Mouse (Mus musculus) neural tube, embryonic 15.5 days (tissue): ENCODE measurements around the gene Vdac1. TPM values are rescaled to one million over a fixed set of nuclear protein-coding genes. Genes with fewer than 3 reads are reported as not detected.
"Not testable (repeated sequence)": the region's sequence is repeated elsewhere in the genome, so short reads cannot be mapped to it uniquely, and the experiment has no call there.

Source experiments
- ATAC-seq: fragments of 200-750 bp; cut with Nextera tagmentation; 2 replicates; pipeline ENCODE4 v1.8.0; 2017; ENCODE audit warnings: mild to moderate bottlenecking, moderate TSS enrichment, moderate library complexity; ENCODE audit not compliant: low FRiP score
- H3K27ac ChIP-seq: fragments of 300-500 bp; sonication (generic); replicated peaks from 2 replicates; pipeline ENCODE4 v1.5.1; 2015; ENCODE audit warnings: mild to moderate bottlenecking, inconsistent platforms
- H3K27me3 ChIP-seq: fragments of 300-500 bp; sonication (generic); replicated peaks from 2 replicates; pipeline ENCODE4 v1.6.1; 2015; ENCODE audit warnings: inconsistent platforms
- H3K36me3 ChIP-seq: fragments of 300-500 bp; sonication (generic); 2 replicates; pipeline ENCODE4 v1.6.1; 2015; ENCODE audit warnings: inconsistent platforms
- H3K4me1 ChIP-seq: fragments of 300-500 bp; sonication (generic); 2 replicates; pipeline ENCODE4 v1.6.1; 2015; ENCODE audit warnings: inconsistent platforms
- H3K4me2 ChIP-seq: fragments of 300-500 bp; sonication (generic); 2 replicates; pipeline ENCODE4 v1.6.1; 2015; ENCODE audit warnings: inconsistent platforms, mild to moderate bottlenecking, moderate library complexity
- H3K4me3 ChIP-seq: fragments of 300-500 bp; sonication (generic); replicated peaks from 2 replicates; pipeline ENCODE4 v1.5.1; 2015; ENCODE audit warnings: mild to moderate bottlenecking, inconsistent platforms
- H3K9ac ChIP-seq: fragments of 300-500 bp; sonication (generic); replicated peaks from 2 replicates; pipeline ENCODE4 v1.6.1; 2015; ENCODE audit warnings: mild to moderate bottlenecking, inconsistent platforms
- H3K9me3 ChIP-seq: fragments of 300-500 bp; sonication (generic); replicated peaks from 2 replicates; pipeline ENCODE4 v1.6.1; 2016; ENCODE audit warnings: inconsistent platforms
- whole genome bisulfite sequencing: fragments of 180-500 bp; shearing (Covaris S2); methylation state at CpG from one replicate; pipeline ENCODE4 v1.1.7; 2015; ENCODE audit warnings: mixed read lengths; 5-methylcytosine and 5-hydroxymethylcytosine counted together
- polyA plus RNA-seq: library from polyadenylated mRNA; unstranded; fragments of >200 nt; fragmentation: Nextera tagmentation; extraction: Ambion mirVana; gene quantifications from 2 replicates; pipeline ENCODE4 v1.2.1, GENCODE M21; 2015

The Vdac1 gene
- polyA plus RNA-seq, 1 experiment from 2014 or later = 402 TPM

DNA sequence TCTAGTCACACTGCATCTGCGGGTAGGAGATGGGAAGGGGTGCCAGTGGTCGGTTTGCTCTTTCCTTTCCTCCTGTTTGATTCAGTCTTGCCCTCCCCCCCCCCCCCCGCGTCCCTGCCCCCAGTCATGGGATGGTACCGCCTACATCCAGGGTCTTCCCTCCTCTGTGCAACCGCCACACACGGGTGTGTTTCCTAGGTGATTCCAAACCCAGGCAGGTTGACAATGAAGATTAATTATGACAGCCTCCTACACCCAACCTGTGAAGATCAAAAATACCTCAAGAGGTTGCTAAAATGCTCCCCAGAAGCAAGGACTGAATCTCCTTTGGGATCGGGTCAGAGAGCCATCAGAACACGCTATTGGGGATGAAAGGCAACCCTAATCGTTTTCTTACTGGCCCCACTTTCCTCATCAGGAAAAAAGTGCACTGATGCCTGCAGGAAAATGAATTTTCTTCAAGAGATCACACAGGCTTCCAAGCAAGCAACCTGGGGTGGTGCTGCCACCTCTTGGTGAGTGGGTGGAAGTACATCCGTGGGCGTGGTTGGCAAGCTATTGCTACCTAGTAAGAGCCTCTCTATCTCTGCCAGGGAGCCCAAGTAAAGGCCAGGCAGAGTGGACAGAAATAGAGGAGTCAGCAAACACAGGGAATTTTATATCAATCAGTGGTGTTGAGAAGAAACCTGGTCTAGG lies 14.6 kb upstream of the Vdac1 start:
- WGBS = 16% methylated on average over 10 of the region's 12 CpGs
- H3K4me1 ChIP-seq = peaks cover 17% of the 10 kb centered on the region
- ATAC-seq = peak; percentile 70
- H3K9ac ChIP-seq = no peak overlapping the region
- H3K4me3 ChIP-seq = peak overlapping the region; percentile 26
- no peaks in the 10 kb centered on the region for H3K36me3 ChIP-seq
- peak overlapping the region; percentile 64 for H3K27ac ChIP-seq
- no peaks in the 10 kb centered on the region for H3K9me3 ChIP-seq
- no peaks in the 10 kb centered on the region for H3K27me3 ChIP-seq
- H3K4me2 ChIP-seq = peak overlapping the region; percentile 51

DNA sequence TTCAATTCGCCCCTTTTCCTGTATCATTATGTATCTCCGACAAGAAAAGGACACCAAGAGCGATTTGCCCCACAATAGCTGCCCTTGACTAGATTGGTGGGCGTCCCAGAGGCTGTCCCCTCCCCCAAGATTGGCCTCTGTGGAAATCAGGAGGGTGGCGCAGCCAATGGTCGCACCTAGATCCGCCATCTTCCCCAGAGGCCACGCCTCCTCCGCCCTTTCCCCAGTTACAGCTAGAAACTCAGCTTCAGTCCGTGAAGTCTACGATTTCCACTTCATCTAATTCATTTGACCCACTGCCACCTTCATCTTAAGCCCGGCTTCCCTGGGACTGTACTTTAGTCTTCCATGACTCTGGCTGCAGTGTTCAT lies 14.0 kb upstream of the Vdac1 start:
- peak overlapping the region; percentile 26 for H3K4me3 ChIP-seq
- no peaks in the 10 kb centered on the region for H3K9me3 ChIP-seq
- peak; percentile 87 for ATAC-seq
- peak overlapping the region; percentile 64 for H3K27ac ChIP-seq
- peaks cover 15% of the 10 kb centered on the region for H3K4me1 ChIP-seq
- H3K36me3 ChIP-seq = no peaks in the 10 kb centered on the region
- no peak overlapping the region for H3K9ac ChIP-seq
- peak overlapping the region; percentile 51 for H3K4me2 ChIP-seq
- WGBS = 7% methylated on average over 12 of the region's 12 CpGs
- no peaks in the 10 kb centered on the region for H3K27me3 ChIP-seq

DNA sequence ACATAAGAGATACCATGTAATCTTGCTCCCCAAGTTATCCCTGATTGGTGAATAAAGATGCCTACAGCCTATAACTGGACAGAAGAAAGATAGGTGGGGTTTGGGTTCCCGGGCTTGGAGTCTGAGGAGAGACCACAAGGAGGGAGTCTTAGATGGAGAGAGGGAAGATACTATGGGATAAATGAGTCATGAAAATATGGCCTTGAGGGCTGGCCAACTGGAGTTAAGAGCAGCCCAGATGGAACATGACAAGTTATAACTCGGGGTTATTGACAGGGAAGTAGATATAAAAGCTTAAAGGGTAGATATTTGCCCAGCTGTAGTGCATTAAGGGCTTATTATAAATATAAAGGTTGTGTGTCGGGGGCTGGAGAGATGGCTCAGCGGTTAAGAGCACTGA lies 12.5 kb upstream of the Vdac1 start:
- no peaks in the 10 kb centered on the region for H3K27me3 ChIP-seq
- no peaks in the 10 kb centered on the region for H3K36me3 ChIP-seq
- ATAC-seq = no peak
- H3K4me2 ChIP-seq = no peak overlapping the region
- no peak overlapping the region for H3K27ac ChIP-seq
- no peak overlapping the region for H3K4me3 ChIP-seq
- WGBS = 89% methylated on average over 4 of the region's 4 CpGs
- H3K9me3 ChIP-seq = no peaks in the 10 kb centered on the region
- peaks cover 15% of the 10 kb centered on the region for H3K4me1 ChIP-seq
- H3K9ac ChIP-seq = no peak overlapping the region

DNA sequence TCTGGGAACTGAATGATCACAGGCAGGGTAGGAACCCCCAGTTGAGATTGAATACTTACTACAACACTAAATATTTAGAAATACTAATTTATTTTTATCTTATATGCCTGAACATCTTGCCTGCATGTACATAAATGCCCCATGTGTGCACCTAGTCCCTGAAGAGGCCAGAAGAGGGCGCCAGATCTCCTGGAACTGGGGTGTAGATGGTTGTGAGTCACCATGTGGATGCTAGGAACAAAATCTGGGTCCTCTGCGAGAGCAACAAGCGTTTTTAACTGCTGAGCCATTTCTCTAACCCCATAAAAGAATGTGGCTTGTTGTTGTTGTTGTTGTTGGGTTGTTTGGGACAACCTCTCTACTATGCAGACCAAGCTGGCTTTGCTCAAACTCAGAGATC lies 11.9 kb upstream of the Vdac1 start:
- no peak for ATAC-seq
- WGBS = 74% methylated on average over 3 of the region's 3 CpGs
- H3K27me3 ChIP-seq = no peaks in the 10 kb centered on the region

DNA sequence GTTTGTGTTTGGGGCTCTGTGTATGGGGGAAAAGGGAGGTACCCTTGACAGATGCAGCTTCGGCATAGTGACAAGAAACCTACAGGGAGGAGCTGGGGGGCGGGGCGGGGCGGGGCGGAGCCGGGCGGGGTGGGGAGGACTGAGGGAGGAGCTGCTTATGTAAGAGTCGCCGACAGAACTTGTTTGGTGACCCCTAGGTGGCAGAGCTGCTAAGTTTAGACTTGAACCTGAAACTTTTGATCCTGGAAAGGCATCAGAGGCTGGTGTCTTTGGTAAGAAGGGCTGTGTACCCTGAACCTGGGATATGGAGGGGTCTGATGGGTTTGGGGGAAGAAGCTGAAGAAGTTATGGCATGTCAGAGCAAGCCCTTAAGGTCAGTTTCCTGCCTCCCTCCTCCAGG lies 9.7 kb upstream of the Vdac1 start:
- H3K4me3 ChIP-seq = no peak overlapping the region
- H3K36me3 ChIP-seq = no peaks in the 10 kb centered on the region
- 2% methylated on average over 9 of the region's 9 CpGs for WGBS
- H3K27me3 ChIP-seq = no peaks in the 10 kb centered on the region
- no peak overlapping the region for H3K27ac ChIP-seq
- H3K4me2 ChIP-seq = no peak overlapping the region
- no peaks in the 10 kb centered on the region for H3K9me3 ChIP-seq
- peaks cover 10% of the 10 kb centered on the region for H3K4me1 ChIP-seq
- no peak overlapping the region for H3K9ac ChIP-seq
- ATAC-seq = no peak

More for the DNA sequence above, 11.9 kb upstream of the Vdac1 start:
- H3K9ac ChIP-seq = no peak overlapping the region
- H3K4me1 ChIP-seq = peaks cover 15% of the 10 kb centered on the region
- H3K36me3 ChIP-seq = no peaks in the 10 kb centered on the region
- H3K4me3 ChIP-seq = no peak overlapping the region
- H3K27ac ChIP-seq = no peak overlapping the region
- no peak overlapping the region for H3K4me2 ChIP-seq
- H3K9me3 ChIP-seq = no peaks in the 10 kb centered on the region

DNA sequence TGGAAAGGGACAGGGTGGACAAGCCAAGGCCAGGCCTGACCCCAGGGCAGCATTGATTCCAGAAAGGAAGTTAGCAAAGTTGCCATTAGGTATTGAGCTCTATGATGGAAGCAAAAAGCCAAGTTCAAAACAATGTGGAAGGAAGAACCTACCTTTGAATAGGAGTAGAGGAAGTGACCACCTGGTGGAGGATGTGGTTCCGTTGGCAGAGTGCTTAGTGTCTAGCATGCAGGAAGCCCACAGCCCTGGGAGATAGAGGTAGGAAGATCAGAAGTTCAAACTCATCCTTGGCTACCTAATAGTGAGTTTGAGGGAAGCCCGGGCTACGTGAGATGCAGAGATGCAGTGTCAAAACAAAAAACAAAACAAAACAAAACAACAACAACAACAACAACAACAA lies 8.4 kb upstream of the Vdac1 start:
- Histone ChIP-seq H3K4me3 (no peak overlapping the region), H3K27ac (no peak overlapping the region), H3K9ac (no peak overlapping the region), H3K36me3 (no peaks in the 10 kb centered on the region), H3K27me3 (no peaks in the 10 kb centered on the region), H3K4me1 (no peaks in the 10 kb centered on the region), H3K9me3 (no peaks in the 10 kb centered on the region), H3K4me2 (no peak overlapping the region)
- no peak for ATAC-seq
- WGBS = 93% methylated on average over 3 of the region's 3 CpGs

DNA sequence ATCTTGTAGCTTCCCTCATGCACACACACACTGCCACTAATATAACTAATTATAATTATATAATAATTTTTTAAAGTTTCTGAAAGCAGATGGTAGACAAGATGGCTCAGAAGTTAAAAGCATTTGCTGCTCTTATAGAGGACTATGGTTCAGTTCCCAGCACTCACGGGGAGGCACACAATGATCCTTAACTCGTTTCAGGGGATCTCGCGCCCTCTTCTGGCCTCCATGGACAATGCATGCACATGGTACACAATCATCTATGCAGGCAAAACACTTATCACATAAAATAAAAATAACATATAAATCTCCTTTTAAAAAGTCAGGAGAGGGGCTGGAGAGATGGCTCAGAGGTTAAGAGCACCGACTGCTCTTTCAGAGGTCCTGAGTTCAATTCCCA lies 6.0 kb upstream of the Vdac1 start:
- Histone ChIP-seq H3K4me1 (peaks cover 2% of the 10 kb centered on the region), H3K4me2 (no peak overlapping the region), H3K9me3 (no peaks in the 10 kb centered on the region), H3K36me3 (no peaks in the 10 kb centered on the region), H3K27ac (no peak overlapping the region), H3K27me3 (no peaks in the 10 kb centered on the region), H3K4me3 (no peak overlapping the region), H3K9ac (no peak overlapping the region)
- no peak for ATAC-seq
- 84% methylated on average over 5 of the region's 5 CpGs for WGBS

DNA sequence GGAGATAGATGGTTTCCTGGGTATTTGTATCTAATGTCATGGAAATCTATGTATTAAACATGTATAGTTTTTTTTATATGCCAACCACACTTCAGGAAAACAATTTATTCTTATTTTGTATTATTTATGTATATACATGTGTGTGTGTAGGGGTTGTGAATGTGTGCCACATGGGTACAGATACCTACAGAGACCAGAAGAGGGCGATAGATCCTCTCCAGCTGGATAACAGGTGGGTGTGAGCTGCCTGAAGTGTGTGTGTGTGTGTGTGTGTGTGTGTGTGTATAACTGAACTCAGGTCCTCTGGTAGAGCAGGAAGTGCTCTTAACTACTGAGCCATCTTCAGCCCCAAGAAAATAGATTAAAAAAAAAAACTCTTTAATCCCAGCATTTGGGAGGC lies 5.1 kb upstream of the Vdac1 start:
- WGBS = 86% methylated on average over 1 of the region's 1 CpGs
- no peak for ATAC-seq
- Histone ChIP-seq H3K4me1 (peaks cover 9% of the 10 kb centered on the region), H3K27ac (no peak overlapping the region), H3K4me3 (no peak overlapping the region), H3K36me3 (no peaks in the 10 kb centered on the region), H3K9me3 (no peaks in the 10 kb centered on the region), H3K4me2 (no peak overlapping the region), H3K9ac (no peak overlapping the region), H3K27me3 (no peaks in the 10 kb centered on the region)

DNA sequence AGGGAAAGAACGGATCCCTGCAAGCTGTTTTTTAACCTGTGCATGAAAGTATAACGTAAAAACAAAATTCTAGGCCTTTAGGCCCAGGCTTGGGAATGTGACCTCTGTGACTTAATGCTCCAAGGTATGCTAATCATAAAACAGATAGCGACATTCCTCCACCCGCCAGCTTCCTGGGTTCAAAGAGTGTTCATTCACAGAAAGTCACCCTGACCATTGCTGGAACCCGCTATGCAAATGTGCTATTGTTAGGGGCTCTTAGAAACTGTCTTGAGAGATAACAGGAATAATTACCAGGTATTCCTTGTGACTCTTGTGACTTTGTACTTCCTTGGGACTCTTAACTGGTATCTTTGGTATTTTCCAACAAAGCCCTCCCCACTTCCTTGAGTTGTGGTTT lies 3.6 kb upstream of the Vdac1 start:
- not testable (repeated sequence) for H3K27me3 ChIP-seq, H3K9ac ChIP-seq, H3K4me3 ChIP-seq, H3K36me3 ChIP-seq, H3K4me2 ChIP-seq, H3K27ac ChIP-seq, ATAC-seq, H3K9me3 ChIP-seq
- 87% methylated on average over 5 of the region's 5 CpGs for WGBS
- H3K4me1 ChIP-seq = peaks cover 15% of the 10 kb centered on the region

DNA sequence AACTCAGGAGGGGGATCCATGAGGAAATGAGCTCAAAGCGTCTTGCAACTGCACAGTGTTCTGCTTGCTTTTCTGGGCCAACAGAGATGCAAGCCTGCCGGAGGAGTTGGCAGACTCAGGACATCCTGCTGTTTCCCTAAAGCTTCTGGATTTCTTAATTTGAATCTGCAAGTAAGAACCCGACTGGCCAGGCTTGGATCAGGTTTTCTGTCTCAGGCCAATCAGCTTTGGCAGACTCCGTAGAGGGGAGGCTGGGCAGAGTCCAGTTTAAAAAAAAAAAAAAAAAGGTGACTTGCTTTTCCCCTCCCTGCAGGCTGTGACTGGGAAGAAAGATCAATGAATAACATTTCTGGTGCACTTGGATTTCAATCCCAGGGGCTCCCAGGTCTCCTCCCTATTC lies 2.1 kb upstream of the Vdac1 start:
- no peak for ATAC-seq
- Histone ChIP-seq H3K9me3 (no peaks in the 10 kb centered on the region), H3K4me1 (peaks cover 29% of the 10 kb centered on the region), H3K4me2 (no peak overlapping the region), H3K4me3 (no peak overlapping the region), H3K27me3 (no peaks in the 10 kb centered on the region), H3K36me3 (no peaks in the 10 kb centered on the region), H3K9ac (no peak overlapping the region), H3K27ac (no peak overlapping the region)
- WGBS = 53% methylated on average over 4 of the region's 4 CpGs

DNA sequence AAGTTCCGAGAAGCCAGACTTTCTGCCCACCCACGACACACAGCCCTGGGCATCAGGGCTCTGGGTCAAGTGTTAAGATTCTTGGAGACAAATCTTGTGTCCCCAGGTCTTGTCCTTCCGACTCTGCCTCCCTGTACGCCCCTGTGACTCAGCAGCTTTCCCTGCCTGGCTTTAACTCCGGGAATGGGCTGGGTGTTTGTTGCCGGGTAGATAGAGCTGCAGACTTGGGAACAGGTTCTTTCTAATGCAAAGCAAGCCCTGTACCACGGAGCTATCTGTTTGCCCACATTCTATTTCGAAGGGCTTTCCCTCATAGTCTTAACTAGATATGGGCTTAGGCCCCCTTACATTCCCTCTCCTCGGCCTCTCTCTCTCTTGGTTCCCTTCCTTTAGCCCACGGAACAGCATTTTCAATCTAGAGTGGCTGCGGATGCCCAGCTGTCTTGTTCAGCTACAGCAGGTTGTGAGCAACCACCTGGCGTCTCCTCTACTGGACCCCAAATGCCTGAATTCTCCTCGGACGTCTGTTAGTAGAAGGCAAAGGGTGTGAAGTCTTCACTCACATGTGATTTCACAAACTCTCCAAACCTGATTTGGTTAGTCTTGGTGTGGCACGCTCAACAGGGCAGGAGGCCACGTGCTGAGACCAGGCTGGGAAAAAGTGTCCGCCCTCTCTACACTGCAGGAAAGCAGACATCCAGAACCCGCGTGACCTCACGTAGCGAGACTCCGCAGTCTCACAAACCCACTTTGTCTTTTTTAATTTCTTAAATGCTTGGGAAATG lies 782 bp upstream of the Vdac1 start:
- Histone ChIP-seq H3K27me3 (no peaks in the 10 kb centered on the region), H3K4me1 (peaks cover 42% of the 10 kb centered on the region), H3K9me3 (no peaks in the 10 kb centered on the region), H3K4me3 (peak overlapping the region; percentile 94), H3K36me3 (no peaks in the 10 kb centered on the region), H3K4me2 (peak overlapping the region; percentile 86), H3K9ac (peak overlapping the region; percentile 99), H3K27ac (peak overlapping the region; percentile 96)
- WGBS = 15% methylated on average over 22 of the region's 22 CpGs
- ATAC-seq = peak; percentile 43

DNA sequence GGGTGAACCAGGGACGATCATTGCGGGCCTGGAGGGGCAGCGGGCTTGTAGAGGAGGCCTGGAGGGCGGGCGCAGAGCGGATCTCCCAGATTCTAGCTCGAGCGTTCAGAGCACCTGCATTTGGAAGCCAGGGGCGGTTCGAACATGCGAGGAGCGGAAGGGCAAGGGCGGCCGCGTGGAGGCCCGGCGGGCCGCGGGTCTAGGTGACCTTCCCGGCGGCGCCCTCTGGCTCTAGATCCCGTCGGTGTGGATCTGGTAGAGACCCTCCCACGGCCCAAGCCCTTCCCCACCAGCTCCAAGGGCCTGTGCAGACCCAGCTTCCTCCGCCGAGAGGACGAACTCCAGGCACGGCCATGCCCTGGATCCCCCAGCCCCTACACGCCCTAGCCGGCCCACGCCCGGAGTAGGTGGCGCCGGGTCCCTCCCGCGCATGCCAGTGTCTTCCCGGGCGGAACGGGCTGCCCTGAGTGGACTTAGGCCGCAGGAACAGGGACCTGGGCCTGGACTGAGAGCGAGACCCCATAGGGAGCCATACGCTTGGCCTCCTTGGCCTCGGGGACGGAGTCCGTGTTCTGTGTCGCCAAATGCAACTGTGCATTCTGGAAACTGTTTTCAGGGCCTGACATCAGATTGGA lies 744 bp downstream of the Vdac1 start:
- under 1% methylated on average over 41 of the region's 47 CpGs for WGBS
- Histone ChIP-seq H3K4me2 (peak overlapping the region; percentile 86), H3K4me1 (peaks cover 51% of the 10 kb centered on the region), H3K9ac (peak overlapping the region; percentile 99), H3K36me3 (no peaks in the 10 kb centered on the region), H3K27ac (peak overlapping the region; percentile 96), H3K9me3 (no peaks in the 10 kb centered on the region), H3K27me3 (no peaks in the 10 kb centered on the region), H3K4me3 (peak overlapping the region; percentile 94)
- ATAC-seq = peak; percentile 37
